Mouse (Mus musculus): ENCODE data around the gene Krt34. TPM values are rescaled to one million over a fixed set of nuclear protein-coding genes. Genes with fewer than 3 reads are reported as not detected.

Krt34 gene
- polyA plus RNA-seq (2015; fragmentation: Nextera tagmentation; extraction: Ambion mirVana): not detected in 2 replicates

GRCm38 (mm10) chr11:100041454-100041853 lies at the start of gene Krt34:
Gene Krt34 (minus strand): TSS chr11:100041554.
- no peak for ATAC-seq
- Histone ChIP-seq H3K9me3 (ENCODE audit: control insufficient read depth) (no peaks in the 10 kb centered on the region), H3K4me1 (replicated peaks; ENCODE audit: control insufficient read depth, insufficient read depth, low read length) (0 out of 2 replicates have a peak, but pooled peaks cover under 1% of the 10 kb centered on the region), H3K27ac (ENCODE audit: low read depth, low read length) (no peak within 1 kb of the TSS), H3K36me3 (ENCODE audit: control insufficient read depth, insufficient read depth) (no peaks in the 10 kb centered on the region), H3K9ac (ENCODE audit: low read depth, low read length) (no peak within 1 kb of the TSS), H3K4me2 (replicated peaks; ENCODE audit: low read depth) (no peak within 1 kb of the TSS), H3K27me3 (replicated peaks; ENCODE audit: control insufficient read depth, insufficient read depth, low read length) (no peaks in the 10 kb centered on the region; the same call in 1 of the 2 replicates), H3K4me3 (ENCODE audit: low read depth, low read length) (no peak within 1 kb of the TSS)
- TF ChIP-seq CTCF (IDR thresholded peaks at IDR 0.05; ENCODE audit: low read depth): no peak
- 90% methylated on average over 6 of the region's 6 CpGs for WGBS

DNA sequence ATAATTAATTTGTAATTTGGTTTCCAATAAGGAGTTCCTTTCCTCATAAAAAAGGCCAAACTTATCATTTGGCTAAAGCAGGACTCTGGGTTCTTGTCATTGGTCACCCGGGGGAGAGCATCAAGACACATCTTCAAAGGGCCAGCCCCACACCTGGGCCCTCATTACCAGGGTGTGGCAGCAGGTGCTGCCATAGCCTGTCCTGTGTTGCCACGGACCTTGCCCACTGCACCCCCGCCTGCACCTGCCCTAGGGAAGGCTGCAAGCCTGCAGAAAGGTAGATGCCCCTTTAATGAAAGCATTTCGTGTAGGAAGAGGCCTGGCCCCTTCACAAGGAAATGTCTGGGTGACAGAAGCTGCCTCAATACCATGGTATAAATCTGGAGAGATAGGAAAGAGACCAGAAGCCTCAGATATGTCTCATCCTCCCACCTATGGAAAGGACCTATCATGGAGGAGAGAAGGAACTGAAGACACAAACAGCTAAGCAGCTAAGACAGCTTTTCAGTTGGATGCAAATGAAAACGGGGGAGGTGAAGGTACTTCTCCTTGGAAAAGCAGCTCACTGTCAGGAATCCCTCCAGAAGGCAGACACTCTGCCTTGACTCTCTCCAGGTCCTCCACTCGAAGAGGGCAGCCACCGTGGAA lies 47.1 kb upstream of the Krt34 start:
- H3K4me3 ChIP-seq (ENCODE audit: low read depth, low read length): no peak overlapping the region
- no peak overlapping the region for H3K27ac ChIP-seq (ENCODE audit: low read depth, low read length)
- 0 out of 2 replicates have a peak, but pooled peaks have one; percentile 3 for TF ChIP-seq CTCF (IDR thresholded peaks at IDR 0.05; ENCODE audit: low read depth)
- H3K36me3 ChIP-seq (ENCODE audit: control insufficient read depth, insufficient read depth): no peaks in the 10 kb centered on the region
- H3K4me1 ChIP-seq (replicated peaks; ENCODE audit: control insufficient read depth, insufficient read depth, low read length): no peaks in the 10 kb centered on the region
- H3K9ac ChIP-seq (ENCODE audit: low read depth, low read length): no peak overlapping the region
- no peaks in the 10 kb centered on the region for H3K27me3 ChIP-seq (replicated peaks; ENCODE audit: control insufficient read depth, insufficient read depth, low read length)
- no peaks in the 10 kb centered on the region for H3K9me3 ChIP-seq (ENCODE audit: control insufficient read depth)
- WGBS: 43% methylated on average over 7 of the region's 7 CpGs
- H3K4me2 ChIP-seq (replicated peaks; ENCODE audit: low read depth): no peak overlapping the region
- peak; percentile 93 for ATAC-seq

GRCm38 (mm10) chr11:100087861-100088260 lies 46.5 kb upstream of the Krt34 start, which contains the start of gene Krt32:
Gene Krt32 (minus strand): TSS chr11:100088226.
- 94% methylated on average over 10 of the region's 10 CpGs for WGBS
- H3K9ac ChIP-seq (ENCODE audit: low read depth, low read length): no peak within 1 kb of the TSS
- no peaks in the 10 kb centered on the region for H3K27me3 ChIP-seq (replicated peaks; ENCODE audit: control insufficient read depth, insufficient read depth, low read length)
- TF ChIP-seq CTCF (IDR thresholded peaks at IDR 0.05; ENCODE audit: low read depth): no peak
- H3K4me1 ChIP-seq (replicated peaks; ENCODE audit: control insufficient read depth, insufficient read depth, low read length): no peaks in the 10 kb centered on the region
- no peaks in the 10 kb centered on the region for H3K9me3 ChIP-seq (ENCODE audit: control insufficient read depth)
- no peak within 1 kb of the TSS for H3K4me2 ChIP-seq (replicated peaks; ENCODE audit: low read depth)
- no peak within 1 kb of the TSS for H3K27ac ChIP-seq (ENCODE audit: low read depth, low read length)
- no peaks in the 10 kb centered on the region for H3K36me3 ChIP-seq (ENCODE audit: control insufficient read depth, insufficient read depth)
- no peak within 1 kb of the TSS for H3K4me3 ChIP-seq (ENCODE audit: low read depth, low read length)
- ATAC-seq: no peak

- no peaks in the 10 kb centered on the region for H3K36me3 ChIP-seq (ENCODE audit: control insufficient read depth, insufficient read depth)
- ATAC-seq: no peak
- H3K9ac ChIP-seq (ENCODE audit: low read depth, low read length): no peak overlapping the region
- H3K9me3 ChIP-seq (ENCODE audit: control insufficient read depth): no peaks in the 10 kb centered on the region
- H3K27ac ChIP-seq (ENCODE audit: low read depth, low read length): no peak overlapping the region
- no peak overlapping the region for H3K4me2 ChIP-seq (replicated peaks; ENCODE audit: low read depth)
- no peaks in the 10 kb centered on the region for H3K27me3 ChIP-seq (replicated peaks; ENCODE audit: control insufficient read depth, insufficient read depth, low read length)
- WGBS: 72% methylated on average over 1 of the region's 1 CpGs
- H3K4me1 ChIP-seq (replicated peaks; ENCODE audit: control insufficient read depth, insufficient read depth, low read length): 0 out of 2 replicates have a peak, but pooled peaks cover 3% of the 10 kb centered on the region
- H3K4me3 ChIP-seq (ENCODE audit: low read depth, low read length): no peak overlapping the region
- no peak for TF ChIP-seq CTCF (IDR thresholded peaks at IDR 0.05; ENCODE audit: low read depth)
Observed at GRCm38 (mm10) chr11:100073873-100074272, 32.5 kb upstream of the Krt34 start.

- no peaks in the 10 kb centered on the region for H3K27me3 ChIP-seq (replicated peaks; ENCODE audit: control insufficient read depth, insufficient read depth, low read length)
- H3K4me1 ChIP-seq (replicated peaks; ENCODE audit: control insufficient read depth, insufficient read depth, low read length): no peaks in the 10 kb centered on the region; the same call in 1 of the 2 replicates
- TF ChIP-seq CTCF (IDR thresholded peaks at IDR 0.05; ENCODE audit: low read depth): peak; percentile 77
- ATAC-seq: peak; percentile 69
- H3K4me3 ChIP-seq (ENCODE audit: low read depth, low read length): no peak overlapping the region
- WGBS: 56% methylated on average over 17 of the region's 17 CpGs
- no peak overlapping the region for H3K27ac ChIP-seq (ENCODE audit: low read depth, low read length)
- no peak overlapping the region for H3K4me2 ChIP-seq (replicated peaks; ENCODE audit: low read depth)
- H3K9ac ChIP-seq (ENCODE audit: low read depth, low read length): no peak overlapping the region
- no peaks in the 10 kb centered on the region for H3K9me3 ChIP-seq (ENCODE audit: control insufficient read depth)
- no peaks in the 10 kb centered on the region for H3K36me3 ChIP-seq (ENCODE audit: control insufficient read depth, insufficient read depth)
Observed at GRCm38 (mm10) chr11:100067293-100068036, 26.1 kb upstream of the Krt34 start.

DNA sequence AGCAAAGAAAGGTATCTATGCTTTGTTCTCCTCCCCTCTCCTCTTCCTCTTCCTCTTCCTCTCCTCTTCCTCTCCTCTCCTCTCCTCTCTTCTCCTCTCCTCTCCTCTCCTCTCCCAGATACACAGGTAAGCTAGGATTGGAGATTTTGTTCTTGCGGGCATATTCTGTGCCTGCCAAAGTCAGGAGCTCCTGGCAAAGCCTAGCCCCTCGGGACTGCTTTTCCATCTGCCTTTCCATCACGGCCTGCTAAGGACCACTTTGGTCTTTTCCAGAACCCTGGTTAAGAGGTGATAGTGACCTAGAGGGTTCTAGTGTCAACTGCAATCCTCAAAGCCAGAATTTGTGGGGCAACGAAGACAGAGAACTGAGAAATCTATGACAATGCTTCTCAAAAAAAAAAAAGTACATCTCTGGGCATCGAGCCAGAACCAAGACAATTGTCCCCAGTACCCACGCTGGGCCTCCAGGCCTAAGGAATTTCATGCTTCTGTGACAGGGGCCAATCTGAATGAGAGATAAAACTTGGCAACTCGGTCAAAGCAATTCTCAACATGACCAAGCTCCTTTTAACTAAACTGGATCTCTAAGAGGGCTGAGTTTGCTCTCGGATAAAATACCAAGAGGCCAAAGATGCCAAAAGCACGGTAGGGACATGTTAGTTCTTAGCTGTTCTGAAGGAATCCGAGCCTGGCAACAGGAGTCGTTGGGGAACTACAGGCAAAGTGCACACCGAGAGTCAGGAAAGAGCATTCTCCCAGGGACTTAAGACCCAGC lies 25.1 kb upstream of the Krt34 start:
- TF ChIP-seq CTCF (IDR thresholded peaks at IDR 0.05; ENCODE audit: low read depth): no peak
- Histone ChIP-seq H3K4me2 (replicated peaks; ENCODE audit: low read depth) (no peak overlapping the region), H3K9ac (ENCODE audit: low read depth, low read length) (no peak overlapping the region), H3K27me3 (replicated peaks; ENCODE audit: control insufficient read depth, insufficient read depth, low read length) (no peaks in the 10 kb centered on the region), H3K36me3 (ENCODE audit: control insufficient read depth, insufficient read depth) (no peaks in the 10 kb centered on the region), H3K4me3 (ENCODE audit: low read depth, low read length) (no peak overlapping the region), H3K27ac (ENCODE audit: low read depth, low read length) (no peak overlapping the region), H3K4me1 (replicated peaks; ENCODE audit: control insufficient read depth, insufficient read depth, low read length) (no peaks in the 10 kb centered on the region; the same call in 1 of the 2 replicates), H3K9me3 (ENCODE audit: control insufficient read depth) (no peaks in the 10 kb centered on the region)
- ATAC-seq: no peak
- WGBS: 61% methylated on average over 12 of the region's 12 CpGs

Measured in intestine, postnatal 0 days (tissue).